Mouse (Mus musculus) gastrocnemius, adult 8-10 months (tissue): Measurements from ENCODE around the gene Lgi4. TPM values are rescaled to one million over a fixed set of nuclear protein-coding genes. Genes with fewer than 3 reads are reported as not detected.
A peak's percentile ranks its signal among the peaks of the same experiment; 100 is the strongest.

Experiments
- DNase-seq, 2 experiments: peaks; one replicate each; pipeline ENCODE4 v3.0.0; 2022; ENCODE audit warnings: low spot score in 2 of 2
- microRNA-seq: library from miRNA; unstranded; fragments of <30 nt; microRNA quantifications from one replicate; pipeline ENCODE4 v1.2.0, GENCODE M21; 2022
- total RNA-seq, 4 experiments: library from RNA; stranded (reverse); gene quantifications; 2 replicates each; pipeline ENCODE4 v1.2.4; 2022

Gene Lgi4
- total RNA-seq, 4 experiments from 2014 or later = 1.4 to 3.5 (median 2.3) TPM

GRCm38 (mm10) chr7:31100786-31101185, 41.6 kb downstream of the Lgi4 start:
- no peak for DNase-seq

GRCm38 (mm10) chr7:31105061-31105768, 46.1 kb downstream of the Lgi4 start:
- peak; percentile 58 to 59 for DNase-seq

- DNase-seq = no peak
Observed at GRCm38 (mm10) chr7:31106166-31106565, 47.0 kb downstream of the Lgi4 start.

GRCm38 (mm10) chr7:31107781-31108180, 48.6 kb downstream of the Lgi4 start:
- no peak for DNase-seq

- DNase-seq = peak in 1 of 2 experiments; percentile 52
Observed at GRCm38 (mm10) chr7:31109091-31109490, 49.9 kb downstream of the Lgi4 start.

- DNase-seq = no peak
Observed at GRCm38 (mm10) chr7:31109796-31110195, 50.7 kb downstream of the Lgi4 start.

GRCm38 (mm10) chr7:31110861-31111385, 51.8 kb downstream of the Lgi4 start:
- DNase-seq = no peak

- no peak for DNase-seq
Observed at GRCm38 (mm10) chr7:31112036-31112435, 52.9 kb downstream of the Lgi4 start.

GRCm38 (mm10) chr7:31113800-31114199, 54.7 kb downstream of the Lgi4 start:
- no peak for DNase-seq

- DNase-seq = no peak
Observed at GRCm38 (mm10) chr7:31114646-31115045, 55.5 kb downstream of the Lgi4 start.

- peak in 1 of 2 experiments; percentile 10 for DNase-seq
Observed at GRCm38 (mm10) chr7:31115182-31115581, 56.0 kb downstream of the Lgi4 start, which contains the start of gene Hpn. Gene Hpn, minus strand, starts transcription at chr7:31115290.

- peak; percentile 77 to 83 for DNase-seq
Observed at GRCm38 (mm10) chr7:31115587-31116043, 56.5 kb downstream of the Lgi4 start.

GRCm38 (mm10) chr7:31116721-31117145, 57.6 kb downstream of the Lgi4 start:
- DNase-seq = peak in 1 of 2 experiments; percentile 19

GRCm38 (mm10) chr7:31117465-31117864, 58.3 kb downstream of the Lgi4 start:
- DNase-seq = no peak

- peak; percentile 70 to 86 for DNase-seq
Observed at GRCm38 (mm10) chr7:31118486-31118885, 59.3 kb downstream of the Lgi4 start.

GRCm38 (mm10) chr7:31119556-31119955, 60.4 kb downstream of the Lgi4 start:
- DNase-seq = peak in 1 of 2 experiments; percentile 22

Small RNA genes within 50 kb of the gene (microRNA-seq; reads per million reads assigned to microRNA genes)
- not detected for gene Mir7050

Other genes starting within 250 kb of the Lgi4 start
- gene Ffar2, start 235.6 kb upstream of the Lgi4 start, total RNA-seq = 1 to 10 TPM in 2 of 4 experiments, under 1 TPM in 1, not detected in 1; 0.21 to 1.2 (median 1.2) TPM
- not detected for gene Ffar3, start 203.2 kb upstream of the Lgi4 start, total RNA-seq
- gene Ffar1, start 197.8 kb upstream of the Lgi4 start, total RNA-seq = not detected
- gene Cd22, start 179.0 kb upstream of the Lgi4 start, total RNA-seq = not detected
- gene Mag, start 144.5 kb upstream of the Lgi4 start, total RNA-seq = under 1 TPM in 3 of 4 experiments, not detected in 1; 0.47 to 0.65 (median 0.56) TPM
- gene Hamp2, start 134.7 kb upstream of the Lgi4 start, total RNA-seq = not detected
- gene Hamp, start 115.3 kb upstream of the Lgi4 start, total RNA-seq = under 1 TPM in 1 of 4 experiments, not detected in 3; 0.86 TPM
- gene Usf2, start 102.5 kb upstream of the Lgi4 start, total RNA-seq = 10 to 100 TPM; 75.5 to 96.0 (median 89.5) TPM
- gene Lsr, start 85.9 kb upstream of the Lgi4 start, total RNA-seq = under 1 TPM in 3 of 4 experiments, not detected in 1; 0.29 to 0.56 (median 0.54) TPM
- gene Fam187b, start 85.6 kb upstream of the Lgi4 start, total RNA-seq = under 1 TPM in 1 of 4 experiments, not detected in 3; 0.19 TPM
- 1 to 10 TPM; 4.7 to 8.7 (median 6.1) TPM for gene Fxyd5, start 16.9 kb upstream of the Lgi4 start, total RNA-seq
- 1 to 10 TPM in 2 of 4 experiments, under 1 TPM in 1, not detected in 1; 0.99 to 1.3 (median 1.3) TPM for gene Fxyd7, start 7.9 kb upstream of the Lgi4 start, total RNA-seq
- gene Fxyd1, start 2.1 kb upstream of the Lgi4 start, total RNA-seq = 100 to 1,000 TPM; 556 to 826 (median 679) TPM
- 1 to 10 TPM in 2 of 4 experiments, under 1 TPM in 2; 0.77 to 1.3 (median 0.92) TPM for gene Fxyd3, start 17.4 kb downstream of the Lgi4 start, total RNA-seq
- 10 to 100 TPM; 15.2 to 21.0 (median 17.7) TPM for gene Hpn, start 55.9 kb downstream of the Lgi4 start, total RNA-seq
- gene Scn1b, start 67.7 kb downstream of the Lgi4 start, total RNA-seq = 1,000 to 10,000 TPM in 1 of 4 experiments, 100 to 1,000 TPM in 3; 780 to 1,106 (median 929) TPM
- gene Gramd1a, start 96.6 kb downstream of the Lgi4 start, total RNA-seq = 10 to 100 TPM; 30.7 to 40.2 (median 33.3) TPM
- not detected for gene Scgb2b2, start 231.2 kb downstream of the Lgi4 start, total RNA-seq
- gene Scgb1b2, start 232.5 kb downstream of the Lgi4 start, total RNA-seq = not detected